24 mouse cellular contexts compared by ENCODE assay signal in genomic region chr14:21372689-21373088, GRCm38 (mm10).
A peak's percentile ranks its signal among the peaks of the same experiment; 100 is the strongest.
DNase-seq lines count a peak whose midpoint lies in the region; ATAC-seq and TF ChIP-seq lines count a peak whose summit lies in the region.
"Had no signal": no experiment of that assay in that cellular context is flagged by ENCODE, and none has a peak within 500 bp of the region (broad histone marks: within the 10 kb centered on the region; RNA-seq: fewer than 3 reads in every experiment).

No protein-coding gene starts in this region.

- TF ChIP-seq CTCF in left cerebral cortex, adult 2 months (IDR thresholded peaks at IDR 0.05) = no peak

- H3K4me3 ChIP-seq in forebrain, embryonic 16.5 days (replicated peaks; ENCODE audit: low read length) = no peak overlapping the region
- no peak overlapping the region for H3K4me3 ChIP-seq in forebrain, embryonic 12.5 days (replicated peaks)
- no peak overlapping the region for H3K4me3 ChIP-seq in left cerebral cortex, adult 2 months
- H3K4me3 ChIP-seq in midbrain, embryonic 16.5 days (ENCODE audit: low read depth, low read length) = no peak overlapping the region
- no peak overlapping the region for H3K4me3 ChIP-seq in midbrain, embryonic 11.5 days (ENCODE audit: low read depth, low read length)
- H3K4me3 ChIP-seq: heart, adult 2 months; heart, embryonic 10.5 days; heart, embryonic 13.5 days had no signal

- no peaks in the 10 kb centered on the region for H3K9me3 ChIP-seq in forebrain, embryonic 16.5 days (ENCODE audit: control insufficient read depth, low read length)
- no peaks in the 10 kb centered on the region for H3K9me3 ChIP-seq in forebrain, embryonic 12.5 days
- H3K9me3 ChIP-seq in midbrain, embryonic 16.5 days (replicated peaks; ENCODE audit: control insufficient read depth, low read length, poor library complexity, severe bottlenecking) = no peaks in the 10 kb centered on the region
- H3K9me3 ChIP-seq in midbrain, embryonic 11.5 days (ENCODE audit: control insufficient read depth, low read length) = no peaks in the 10 kb centered on the region
- H3K9me3 ChIP-seq: heart, embryonic 10.5 days; heart, embryonic 13.5 days had no signal

- H3K4me2 ChIP-seq in forebrain, embryonic 16.5 days (ENCODE audit: low read length) = no peak overlapping the region
- H3K4me2 ChIP-seq in forebrain, embryonic 12.5 days = no peak overlapping the region
- H3K4me2 ChIP-seq in midbrain, embryonic 16.5 days (ENCODE audit: low read length) = no peak overlapping the region
- H3K4me2 ChIP-seq in midbrain, embryonic 11.5 days = no peak overlapping the region
- H3K4me2 ChIP-seq: heart, embryonic 13.5 days; hindbrain, embryonic 14.5 days had no signal

- intact Hi-C loops in left cerebral cortex, adult 2 months (cut with DNase I) = no loop called here
- intact Hi-C loops in left cerebral cortex, postnatal 10 days (cut with DNase I) = no loop called here

- ATAC-seq in forebrain, embryonic 16.5 days = no peak
- ATAC-seq in forebrain, embryonic 12.5 days (ENCODE audit: low FRiP score) = no peak
- ATAC-seq in midbrain, embryonic 16.5 days = no peak
- no peak for ATAC-seq in midbrain, embryonic 11.5 days (ENCODE audit: low FRiP score)
- ATAC-seq: CD4-positive, CD25-positive, alpha-beta regulatory T cell, adult 4 months; forebrain, embryonic 14.5 days; hindbrain, postnatal 0 days; inflammation-experienced regulatory T-cells, adult 6 months; intestine, embryonic 16.5 days had no signal

- peaks cover 30% of the 10 kb centered on the region for H3K4me1 ChIP-seq in forebrain, embryonic 16.5 days (replicated peaks; ENCODE audit: control insufficient read depth, insufficient read depth, low read length)
- peaks cover 32% of the 10 kb centered on the region for H3K4me1 ChIP-seq in forebrain, embryonic 12.5 days
- H3K4me1 ChIP-seq in midbrain, embryonic 16.5 days (ENCODE audit: control insufficient read depth, insufficient read depth, low read length) = peaks cover 30% of the 10 kb centered on the region
- H3K4me1 ChIP-seq in midbrain, embryonic 11.5 days (ENCODE audit: control insufficient read depth, insufficient read depth, low read length) = peaks cover 14% of the 10 kb centered on the region
- H3K4me1 ChIP-seq: heart, embryonic 10.5 days had no signal

- 69% methylated on average over 5 of the region's 5 CpGs for WGBS in forebrain, embryonic 16.5 days
- WGBS in forebrain, embryonic 12.5 days = 86% methylated on average over 5 of the region's 5 CpGs
- WGBS in midbrain, embryonic 16.5 days = 72% methylated on average over 5 of the region's 5 CpGs
- WGBS in midbrain, embryonic 11.5 days = 84% methylated on average over 5 of the region's 5 CpGs

- H3K27ac ChIP-seq in forebrain, embryonic 16.5 days (ENCODE audit: low read length) = 0 out of 2 replicates have a peak overlapping the region, but pooled peaks have one; percentile 31
- H3K27ac ChIP-seq in forebrain, embryonic 12.5 days = no peak overlapping the region
- peak overlapping the region; percentile 82 for H3K27ac ChIP-seq in left cerebral cortex, adult 2 months
- peak overlapping the region; percentile 54; the same call in 1 of the 2 replicates for H3K27ac ChIP-seq in midbrain, embryonic 16.5 days (ENCODE audit: low read length)
- no peak overlapping the region for H3K27ac ChIP-seq in midbrain, embryonic 11.5 days (ENCODE audit: low read depth, low read length)
- H3K27ac ChIP-seq: heart, adult 2 months; heart, embryonic 10.5 days; heart, embryonic 13.5 days; hindbrain, postnatal 0 days had no signal

- H3K27me3 ChIP-seq in forebrain, embryonic 16.5 days (replicated peaks; ENCODE audit: control insufficient read depth, insufficient read depth, low read length) = no peaks in the 10 kb centered on the region
- no peaks in the 10 kb centered on the region for H3K27me3 ChIP-seq in forebrain, embryonic 12.5 days
- no peaks in the 10 kb centered on the region for H3K27me3 ChIP-seq in midbrain, embryonic 16.5 days (ENCODE audit: control insufficient read depth, insufficient read depth, low read depth, low read length)
- H3K27me3 ChIP-seq in midbrain, embryonic 11.5 days (ENCODE audit: control insufficient read depth, insufficient read depth, low read length) = no peaks in the 10 kb centered on the region
- H3K27me3 ChIP-seq: heart, embryonic 13.5 days had no signal

- no peak overlapping the region for H3K9ac ChIP-seq in forebrain, embryonic 16.5 days (replicated peaks; ENCODE audit: low read depth, low read length)
- H3K9ac ChIP-seq in forebrain, embryonic 12.5 days = no peak overlapping the region
- H3K9ac ChIP-seq in midbrain, embryonic 16.5 days (ENCODE audit: low read depth, low read length) = no peak overlapping the region
- no peak overlapping the region for H3K9ac ChIP-seq in midbrain, embryonic 11.5 days (ENCODE audit: low read length)
- H3K9ac ChIP-seq: heart, embryonic 13.5 days; hindbrain, embryonic 14.5 days had no signal

- no peak for DNase-seq in left cerebral cortex, adult 2 months (ENCODE audit: extremely low spot score in 1 of 2, low spot score in 2 of 2)
- DNase-seq in left cerebral cortex, postnatal 10 days (ENCODE audit: extremely low spot score in 1 of 2, low spot score in 2 of 2) = no peak
- no peak for DNase-seq in midbrain, embryonic 11.5 days (ENCODE audit: low spot score, missing footprints)
- DNase-seq in right cerebral cortex, postnatal 25 days = no peak
- DNase-seq: adrenal gland, adult 2 months; adrenal gland, postnatal 14 days; cerebellum, adult 11-12 months; cerebellum, adult 8-10 months; cerebellum, postnatal 36 days; gastrocnemius, postnatal 36 days; heart, adult 2 months; heart, postnatal 14 days; heart, postnatal 4 days had no signal

- no peaks in the 10 kb centered on the region for H3K36me3 ChIP-seq in forebrain, embryonic 16.5 days (ENCODE audit: control insufficient read depth, insufficient read depth)
- H3K36me3 ChIP-seq in forebrain, embryonic 12.5 days (replicated peaks) = no peaks in the 10 kb centered on the region
- no peaks in the 10 kb centered on the region for H3K36me3 ChIP-seq in midbrain, embryonic 16.5 days (ENCODE audit: control insufficient read depth, insufficient read depth, low read length)
- H3K36me3 ChIP-seq in midbrain, embryonic 11.5 days (ENCODE audit: control insufficient read depth, insufficient read depth, low read length) = no peaks in the 10 kb centered on the region

Comparison
In these comparisons a context has a peak if more than half of its experiments do, and no peak if none do; other contexts are left out.
1. H3K27ac ChIP-seq: peak in forebrain, embryonic 16.5 days (single experiment), left cerebral cortex, adult 2 months (single experiment) and midbrain, embryonic 16.5 days (single experiment); none in forebrain, embryonic 12.5 days (single experiment) and midbrain, embryonic 11.5 days (single experiment).